Mouse (Mus musculus) right cerebral cortex, adult 2 months (tissue): Measurements from ENCODE around the gene Mc3r.

ENCODE experiments used
- DNase-seq, 2 experiments: peaks; one replicate each; pipeline ENCODE4 v3.0.0; 2021 to 2022; ENCODE audit warnings: low spot score in 2 of 2

Gene Mc3r

GRCm38 (mm10) chr2:172298542-172298941, 50.2 kb downstream of the Mc3r start:
- DNase-seq: no peak

- peak; percentile 3 to 7 for DNase-seq
Observed at GRCm38 (mm10) chr2:172299126-172299921, 51.0 kb downstream of the Mc3r start.
